Mouse (Mus musculus) bone marrow macrophage, adult 2 months (primary cell): ENCODE data around the gene Ptchd3.

ENCODE experiments used
- CTCF ChIP-seq: IDR thresholded peaks from 2 replicates; pipeline ENCODE4 v1.5.1; 2012; ENCODE audit warnings: low read depth, mild to moderate bottlenecking, low read length, moderate library complexity
- POLR2A ChIP-seq: IDR thresholded peaks from 2 replicates; pipeline ENCODE4 v1.6.1; 2012; ENCODE audit warnings: mild to moderate bottlenecking, low read depth, low read length, borderline replicate concordance

GRCm38 (mm10) chr11:121795978-121796377, 34.1 kb upstream of the Ptchd3 start:
- TF ChIP-seq CTCF (no peak), POLR2A (no peak)
